ENCODE assay signal across 23 mouse cellular contexts in the genomic region with DNA sequence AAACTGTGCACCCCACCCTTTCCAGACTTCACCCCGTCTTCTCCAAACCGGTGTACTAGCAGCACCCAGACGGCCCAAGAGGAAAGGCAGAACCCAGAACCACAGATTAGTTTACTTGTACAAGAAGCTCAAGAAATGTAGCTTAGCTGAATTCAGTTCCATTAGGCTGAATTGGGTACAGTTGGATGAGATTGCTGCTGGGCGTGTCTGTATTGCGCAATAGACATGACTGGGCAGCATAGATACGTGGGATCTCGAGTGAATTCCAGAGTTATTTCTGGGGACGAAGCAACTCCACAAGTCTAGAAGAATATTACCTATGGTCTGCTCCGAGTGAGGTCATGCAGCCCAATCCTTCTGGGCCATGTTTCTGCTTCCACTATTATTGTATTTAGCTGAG.
"Had no signal": no experiment of that assay in that cellular context is flagged by ENCODE, and none has a peak within 500 bp of the region (broad histone marks: within the 10 kb centered on the region; RNA-seq: fewer than 3 reads in every experiment).

No protein-coding gene starts in this region.

- DNase-seq: gastrocnemius, postnatal 14 days; gastrocnemius, postnatal 36 days; heart, adult 11 months; heart, adult 2 months; heart, postnatal 10 days; heart, postnatal 4 days; kidney, adult 18-20 months; kidney, adult 8-10 months; kidney, postnatal 10 days; kidney, postnatal 25 days; kidney, postnatal 4 days; left cerebral cortex, postnatal 4 days had no signal

- H3K27me3 ChIP-seq: heart, embryonic 12.5 days; hindbrain, embryonic 12.5 days; intestine, embryonic 15.5 days; limb, embryonic 13.5 days; limb, embryonic 15.5 days; liver, embryonic 12.5 days had no signal

- H3K9me3 ChIP-seq: heart, embryonic 12.5 days; hindbrain, embryonic 10.5 days; hindbrain, embryonic 12.5 days; intestine, embryonic 15.5 days; limb, embryonic 13.5 days; limb, embryonic 15.5 days; liver, embryonic 12.5 days had no signal

- H3K4me3 ChIP-seq: heart, adult 2 months; heart, embryonic 12.5 days; hindbrain, embryonic 10.5 days; hindbrain, embryonic 12.5 days; intestine, embryonic 15.5 days; layer of hippocampus, adult 2 months; left cerebral cortex, adult 2 months; limb, embryonic 13.5 days; limb, embryonic 15.5 days; liver, embryonic 12.5 days had no signal

- H3K4me2 ChIP-seq: heart, embryonic 12.5 days; hindbrain, embryonic 12.5 days; hindbrain, embryonic 14.5 days; intestine, embryonic 15.5 days; limb, embryonic 13.5 days; limb, embryonic 15.5 days; liver, embryonic 12.5 days had no signal

- H3K4me1 ChIP-seq: heart, embryonic 12.5 days; intestine, embryonic 15.5 days; liver, embryonic 12.5 days had no signal

- H3K27ac ChIP-seq: heart, adult 2 months; hindbrain, embryonic 10.5 days; hindbrain, embryonic 12.5 days; hindbrain, embryonic 14.5 days; intestine, embryonic 15.5 days; layer of hippocampus, adult 2 months; left cerebral cortex, adult 2 months; limb, embryonic 13.5 days; limb, embryonic 15.5 days; liver, embryonic 12.5 days; liver, embryonic 14.5 days had no signal

- H3K36me3 ChIP-seq: heart, embryonic 12.5 days; hindbrain, embryonic 10.5 days; hindbrain, embryonic 12.5 days; intestine, embryonic 15.5 days; limb, embryonic 13.5 days; limb, embryonic 15.5 days; liver, embryonic 12.5 days had no signal
